Mouse (Mus musculus) left cerebral cortex, adult 8-10 months (tissue): ENCODE data around the gene F8. TPM values are rescaled to one million over a fixed set of nuclear protein-coding genes. Genes with fewer than 3 reads are reported as not detected.
"Not testable (repeated sequence)": the region's sequence is repeated elsewhere in the genome, so short reads cannot be mapped to it uniquely, and the experiment has no call there.

ENCODE experiments used
- DNase-seq, 2 experiments: peaks; one replicate each; pipeline ENCODE4 v3.0.0; 2022; ENCODE audit warnings: low spot score in 2 of 2
- total RNA-seq, 4 experiments: library from RNA; stranded (reverse); gene quantifications; 2 replicates each; pipeline ENCODE4 v1.2.4; 2022

The F8 gene
- total RNA-seq, result 1 to 10 TPM; 2.0 to 3.0 (median 2.7) TPM

DNA sequence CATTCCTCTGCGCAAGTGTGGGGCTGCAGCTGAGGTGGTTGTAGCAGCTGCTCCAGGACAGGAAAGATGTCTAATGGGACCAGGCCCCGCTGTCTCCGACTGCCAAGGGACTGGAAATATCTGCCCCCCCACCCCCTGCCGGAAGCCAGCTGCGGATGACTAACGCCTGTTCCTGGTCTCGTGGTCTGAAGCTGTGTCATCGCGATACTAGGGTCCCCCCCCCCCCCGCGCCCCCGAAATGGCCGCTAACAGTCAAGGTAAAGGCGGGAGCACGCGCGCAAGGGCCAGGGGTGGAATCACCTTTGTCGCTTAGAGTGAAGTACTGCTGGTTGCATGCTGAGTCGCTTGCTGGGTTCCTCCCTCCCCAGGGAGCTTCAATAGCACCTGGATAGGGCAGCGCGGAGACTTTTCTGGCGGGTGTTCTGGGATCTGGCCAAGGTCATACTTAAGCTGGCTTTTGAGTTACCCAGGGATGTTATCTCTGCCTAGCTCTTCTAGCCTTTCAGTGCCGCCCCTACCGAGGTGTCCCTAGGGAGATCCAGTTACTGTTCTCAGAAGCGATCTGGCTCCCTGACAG, at the start of gene F8, which contains the start of gene Fundc2:
F8 (minus strand) TSS at position 421 of the 577 bp plus-strand sequence.
Fundc2 (plus strand) TSS at position 205 of the 577 bp plus-strand sequence.
- peak; percentile 18 to 48 for DNase-seq

DNA sequence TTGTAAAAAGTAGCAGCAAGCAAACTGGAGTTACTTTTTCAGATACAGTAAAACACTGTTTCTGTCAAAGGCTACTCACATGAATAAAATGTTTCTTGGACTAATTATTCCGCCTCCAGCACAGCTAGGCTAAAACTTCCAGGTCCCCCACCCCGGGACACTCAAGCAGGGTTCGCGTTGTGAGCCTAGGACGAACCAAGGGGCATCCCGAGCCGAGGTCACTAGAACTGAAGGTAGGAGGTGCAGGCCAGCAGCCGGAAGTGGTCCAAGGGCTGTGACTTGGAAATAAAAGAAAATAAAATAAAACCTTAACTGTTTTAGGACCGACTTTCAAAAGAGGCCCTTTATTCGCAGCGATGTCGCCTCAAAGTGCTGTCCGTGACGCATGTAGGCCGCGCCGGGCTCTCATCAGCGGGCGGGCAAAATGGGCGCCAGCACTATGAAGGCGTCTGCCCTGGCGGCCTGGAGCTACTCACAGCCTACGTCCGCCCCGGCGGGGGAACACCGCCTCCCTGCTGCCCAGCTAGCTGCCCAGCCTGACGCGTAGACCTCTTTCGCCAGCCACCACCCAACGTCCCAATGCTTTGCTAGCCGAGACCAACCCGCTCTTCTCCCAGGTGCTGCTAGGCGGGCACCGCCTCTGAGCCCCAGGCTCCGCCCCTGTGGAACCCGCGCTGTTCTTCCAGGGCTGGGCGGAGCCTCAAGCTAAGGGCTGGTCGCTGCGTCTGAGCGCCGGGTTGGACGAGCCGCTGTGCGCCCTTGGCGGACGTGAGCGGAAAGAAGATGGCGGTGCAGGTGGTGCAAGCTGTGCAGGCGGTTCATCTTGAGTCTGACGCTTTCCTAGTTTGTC, 33.7 kb upstream of the F8 start, which contains the start of the genes Cmc4, Mtcp1 and Brcc3:
Cmc4 (minus strand) TSS at position 649 of the 850 bp plus-strand sequence.
Mtcp1 (minus strand) TSS at position 653 of the 850 bp plus-strand sequence.
Brcc3 (plus strand) TSS at position 693 of the 850 bp plus-strand sequence.
- DNase-seq, result peak; percentile 67 to 82

- no peak for DNase-seq
Observed at GRCm38 (mm10) chrX:75409711-75410110, 27.3 kb upstream of the F8 start.

DNA sequence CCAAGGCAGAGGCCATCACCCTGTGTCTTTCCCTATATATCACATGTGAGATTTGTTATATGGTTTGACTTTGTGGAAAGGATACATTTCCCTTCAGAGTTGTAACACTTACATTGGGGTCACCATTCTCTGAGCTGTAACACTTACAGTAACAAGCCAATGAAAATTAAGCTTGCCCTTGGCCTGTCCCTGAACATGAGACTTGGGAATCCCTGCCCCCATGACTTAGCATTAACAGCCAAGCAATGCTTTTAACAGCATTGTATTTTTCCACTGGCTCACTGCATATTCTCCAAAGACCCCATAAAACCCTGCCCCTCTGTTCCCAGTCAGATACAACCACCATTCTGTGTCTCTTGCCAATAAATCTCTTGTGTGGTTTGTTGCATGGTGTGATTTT, 20.9 kb upstream of the F8 start:
- DNase-seq, result no peak

GRCm38 (mm10) chrX:75402668-75403067, 20.3 kb upstream of the F8 start:
- DNase-seq, result no peak

- DNase-seq, result no peak
Observed at GRCm38 (mm10) chrX:75399471-75399870, 17.1 kb upstream of the F8 start.

DNA sequence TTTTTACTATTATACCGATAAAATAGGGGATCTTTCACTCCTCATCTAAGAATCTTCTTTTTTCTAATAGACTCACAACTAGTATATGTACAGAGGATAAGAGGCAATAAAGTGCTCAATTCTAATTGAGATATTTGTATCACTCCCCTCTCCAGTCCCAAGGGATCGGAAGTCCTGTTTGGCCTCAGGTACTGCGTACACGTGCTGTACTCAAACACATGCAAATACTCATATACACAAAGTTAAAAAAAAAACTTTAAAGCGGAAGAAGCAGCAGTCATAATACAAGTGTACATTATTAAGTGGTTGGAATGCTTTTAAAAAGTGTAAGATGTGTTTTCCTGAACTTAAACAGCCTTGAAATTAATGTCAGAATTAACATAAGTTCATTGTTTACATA, 716 bp downstream of the F8 start:
- DNase-seq, result no peak

GRCm38 (mm10) chrX:75381176-75381575, 1.2 kb downstream of the F8 start:
- no peak for DNase-seq

- no peak for DNase-seq
Observed at GRCm38 (mm10) chrX:75376815-75377214, 5.6 kb downstream of the F8 start.

DNA sequence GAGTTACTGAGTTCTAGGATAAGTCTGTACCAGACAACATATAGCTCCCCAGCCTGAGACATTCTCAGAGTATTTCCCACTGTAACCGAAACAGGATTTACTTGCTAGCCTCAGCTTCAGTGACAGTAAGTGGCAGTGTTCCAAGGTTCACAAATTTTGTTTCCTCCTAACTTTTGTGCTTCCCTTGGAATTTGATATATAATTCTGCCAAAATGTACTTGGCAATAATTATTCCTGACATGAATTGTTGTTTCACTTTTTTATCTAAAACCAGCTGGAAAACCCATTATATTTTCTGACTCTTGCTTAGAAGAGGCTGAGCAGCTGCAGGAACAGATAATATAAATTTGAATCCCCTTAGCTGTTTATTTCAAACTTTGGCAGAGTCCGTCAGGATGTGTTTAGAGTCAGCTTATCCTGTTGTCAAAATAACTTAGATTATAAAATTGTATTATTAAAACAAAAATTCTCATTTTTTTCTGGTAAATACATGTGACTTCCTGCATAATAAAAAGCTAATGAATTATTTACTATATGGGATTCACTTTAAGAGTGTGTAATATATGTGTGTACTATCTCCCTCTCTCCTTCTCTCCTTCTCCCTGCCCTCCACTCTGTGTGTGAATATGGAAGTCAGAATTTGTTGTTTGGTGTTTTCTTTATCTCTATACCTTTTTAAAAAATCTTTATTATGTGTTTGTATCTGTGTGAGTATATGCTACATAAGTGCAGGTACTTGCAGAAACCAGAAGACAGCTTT, 9.6 kb downstream of the F8 start:
- DNase-seq, result no peak

- DNase-seq, result no peak
Observed at GRCm38 (mm10) chrX:75370197-75370596, 12.2 kb downstream of the F8 start.

GRCm38 (mm10) chrX:75323556-75323955, 58.9 kb downstream of the F8 start:
- DNase-seq, result no peak

- no peak for DNase-seq
Observed at GRCm38 (mm10) chrX:75271676-75272075, 110.7 kb downstream of the F8 start.

GRCm38 (mm10) chrX:75233603-75234376, 148.6 kb downstream of the F8 start:
- not testable (repeated sequence) for DNase-seq

DNA sequence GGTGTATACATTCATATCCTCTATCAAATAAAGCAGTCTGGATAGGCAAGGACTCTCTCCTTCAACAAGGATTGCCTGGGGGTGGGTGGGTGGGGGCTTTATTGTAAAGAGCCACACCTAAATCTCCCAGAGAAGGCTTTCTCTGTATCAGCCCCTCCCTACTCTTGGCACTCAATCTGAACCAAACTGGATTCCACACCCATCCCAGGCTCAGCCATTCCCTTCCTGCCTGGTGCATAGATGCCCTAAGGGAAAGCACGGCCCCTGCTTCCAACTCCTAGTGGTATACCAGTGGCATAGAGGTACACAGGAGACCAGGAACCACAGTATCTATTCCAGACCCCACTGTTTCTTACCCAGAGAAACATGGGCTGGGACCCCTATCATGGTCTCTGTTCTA, 151.0 kb downstream of the F8 start:
- DNase-seq, result no peak

GRCm38 (mm10) chrX:75163670-75164069, 218.7 kb downstream of the F8 start, which contains the start of gene Smim9:
Smim9 (minus strand) TSS chrX:75163770.
- DNase-seq, result no peak

DNA sequence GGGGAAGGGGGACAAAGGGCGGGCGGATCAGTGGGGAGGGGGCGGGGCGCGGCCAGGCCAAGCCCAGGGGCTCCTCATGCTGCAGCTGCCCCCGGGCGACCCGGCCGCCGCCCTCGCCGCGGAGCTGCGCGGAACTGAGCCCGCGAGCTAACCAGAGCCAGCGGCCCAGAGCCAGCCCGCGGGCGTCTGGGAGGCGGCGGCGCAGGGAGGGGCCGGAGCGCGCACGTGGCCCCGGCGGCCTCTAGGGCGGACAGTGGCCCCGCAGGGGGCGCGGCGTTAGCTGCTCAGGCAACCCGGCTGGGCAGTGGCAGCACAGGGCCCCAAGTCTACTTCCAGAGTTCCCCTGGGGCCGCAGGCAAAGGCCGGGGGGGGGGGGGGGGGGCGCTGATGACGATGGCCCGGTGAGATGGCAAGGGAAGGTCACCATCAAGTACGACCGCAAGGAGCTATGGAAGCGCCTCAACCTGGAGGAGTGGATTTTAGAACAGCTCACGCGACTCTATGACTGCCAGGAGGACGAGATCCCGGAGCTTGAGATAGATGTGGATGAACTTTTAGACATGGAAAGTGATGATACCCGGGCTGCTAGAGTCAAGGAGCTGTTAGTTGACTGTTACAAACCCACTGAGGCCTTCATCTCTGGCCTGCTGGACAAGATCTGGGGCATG, 226.7 kb downstream of the F8 start:
- no peak for DNase-seq

GRCm38 (mm10) chrX:75152249-75152648, 230.2 kb downstream of the F8 start:
- no peak for DNase-seq

GRCm38 (mm10) chrX:75150304-75150703, 232.1 kb downstream of the F8 start:
- no peak for DNase-seq

- DNase-seq, result no peak
Observed at GRCm38 (mm10) chrX:75148414-75148813, 234.0 kb downstream of the F8 start.
